In the genomic region with DNA sequence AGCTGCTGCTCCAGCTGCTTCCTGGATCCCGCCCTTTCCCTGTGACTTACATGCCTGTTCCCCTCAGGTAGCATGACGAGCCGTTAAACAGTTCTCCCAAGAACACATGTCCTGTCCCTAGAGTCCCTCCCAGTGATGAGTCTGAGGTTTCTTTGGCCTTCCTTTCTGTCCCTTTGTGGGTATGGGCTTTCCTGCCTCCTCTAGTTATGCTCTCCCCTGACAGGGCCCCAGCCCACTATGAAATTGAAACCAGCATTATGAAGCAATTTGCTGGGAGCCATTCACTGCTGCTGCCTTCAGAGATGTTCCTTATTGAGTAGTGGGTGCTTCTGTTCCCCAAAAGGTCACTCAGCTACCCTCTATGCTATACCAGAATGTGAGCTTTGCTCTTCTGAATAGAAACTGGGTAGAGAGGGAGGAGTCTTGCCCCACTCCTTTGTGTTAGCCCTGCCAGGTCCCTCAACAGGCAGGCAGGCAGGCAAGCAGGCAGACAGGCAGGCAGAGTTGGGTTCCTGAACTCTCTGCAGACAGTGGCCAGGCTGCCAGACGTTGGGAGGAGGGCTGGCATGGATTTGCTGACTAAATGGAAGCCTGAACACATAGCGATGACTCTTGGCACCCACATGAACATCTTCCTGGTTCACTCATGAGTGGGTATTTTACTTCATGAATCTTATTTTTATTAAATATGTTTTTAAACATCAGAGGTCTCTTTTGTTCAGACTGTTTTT, we compare ENCODE assay signal across 16 mouse cellular contexts. TPM values are rescaled to one million over a fixed set of nuclear protein-coding genes. Genes with fewer than 3 reads are reported as not detected.
DNase-seq lines count a peak whose midpoint lies in the region; ATAC-seq lines count a peak whose summit lies in the region.
"Had no signal": no experiment of that assay in that cellular context is flagged by ENCODE, and none has a peak within 500 bp of the region (broad histone marks: within the 10 kb centered on the region; RNA-seq: fewer than 3 reads in every experiment).

No protein-coding gene starts in this region.

- DNase-seq in limb, embryonic 10.5 days (ENCODE audit: low spot score), result no peak
- DNase-seq in liver, embryonic 11.5 days (ENCODE audit: low spot score), result no peak
- DNase-seq in thymus, postnatal 0 days (ENCODE audit: low spot score), result no peak
- DNase-seq in thymus, postnatal 25 days, result no peak
- DNase-seq: adrenal gland, adult 2 months; cerebellum, adult 9-11 months; gastrocnemius, adult 2 months; layer of hippocampus, adult 9-11 months; lung, postnatal 10 days had no signal

- H3K9me3 ChIP-seq in limb, embryonic 12.5 days, result no peaks in the 10 kb centered on the region
- no peaks in the 10 kb centered on the region for H3K9me3 ChIP-seq in limb, embryonic 10.5 days (replicated peaks)
- no peaks in the 10 kb centered on the region for H3K9me3 ChIP-seq in embryonic facial prominence, embryonic 12.5 days
- H3K9me3 ChIP-seq in liver, embryonic 11.5 days (ENCODE audit: control insufficient read depth, low read length), result no peaks in the 10 kb centered on the region
- H3K9me3 ChIP-seq: forebrain, embryonic 12.5 days had no signal

- peaks cover 57% of the 10 kb centered on the region for H3K36me3 ChIP-seq in limb, embryonic 12.5 days
- H3K36me3 ChIP-seq in limb, embryonic 10.5 days, result peaks cover 45% of the 10 kb centered on the region
- peaks cover 21% of the 10 kb centered on the region for H3K36me3 ChIP-seq in embryonic facial prominence, embryonic 12.5 days
- H3K36me3 ChIP-seq in liver, embryonic 11.5 days (ENCODE audit: control insufficient read depth, insufficient read depth, low read length), result peaks cover 4% of the 10 kb centered on the region; the same call in 1 of the 2 replicates

- H3K4me3 ChIP-seq in limb, embryonic 12.5 days (replicated peaks), result no peak overlapping the region
- H3K4me3 ChIP-seq in limb, embryonic 10.5 days, result no peak overlapping the region
- no peak overlapping the region for H3K4me3 ChIP-seq in embryonic facial prominence, embryonic 12.5 days
- H3K4me3 ChIP-seq in liver, embryonic 11.5 days (ENCODE audit: low read depth, low read length), result no peak overlapping the region
- H3K4me3 ChIP-seq: forebrain, embryonic 12.5 days; gastrocnemius, adult 2 months; myocyte had no signal

- ATAC-seq in limb, embryonic 12.5 days (ENCODE audit: insufficient number of reproducible peaks, insufficient read depth, low FRiP score, low TSS enrichment, low read depth), result no peak
- peak; percentile 48; the same call in 1 of the 2 replicates for ATAC-seq in embryonic facial prominence, embryonic 12.5 days (ENCODE audit: insufficient number of reproducible peaks, insufficient read depth, low FRiP score, low TSS enrichment)
- no peak for ATAC-seq in liver, embryonic 11.5 days (replicated peaks; ENCODE audit: low FRiP score)
- no peak for ATAC-seq in frontal cortex, adult (ENCODE audit: low TSS enrichment)
- ATAC-seq: inflammation-experienced regulatory T-cells, adult 6 months had no signal

- 64% methylated on average over 5 of the region's 5 CpGs for WGBS in limb, embryonic 12.5 days
- WGBS in limb, embryonic 10.5 days, result 81% methylated on average over 5 of the region's 5 CpGs
- 42% methylated on average over 5 of the region's 5 CpGs for WGBS in embryonic facial prominence, embryonic 12.5 days
- 61% methylated on average over 5 of the region's 5 CpGs for WGBS in liver, embryonic 11.5 days

- H3K4me2 ChIP-seq in limb, embryonic 12.5 days, result no peak overlapping the region
- no peak overlapping the region for H3K4me2 ChIP-seq in embryonic facial prominence, embryonic 12.5 days (replicated peaks)
- no peak overlapping the region for H3K4me2 ChIP-seq in liver, embryonic 11.5 days
- H3K4me2 ChIP-seq: forebrain, embryonic 12.5 days; midbrain, embryonic 11.5 days had no signal

- H3K27ac ChIP-seq in limb, embryonic 12.5 days, result 0 out of 2 replicates have a peak overlapping the region, but pooled peaks have one; percentile 23
- H3K27ac ChIP-seq in limb, embryonic 10.5 days, result no peak overlapping the region
- peak overlapping the region; percentile 75 for H3K27ac ChIP-seq in embryonic facial prominence, embryonic 12.5 days
- H3K27ac ChIP-seq in liver, embryonic 11.5 days (ENCODE audit: low read depth, low read length), result no peak overlapping the region; the same call in 1 of the 2 replicates
- H3K27ac ChIP-seq: forebrain, embryonic 12.5 days; gastrocnemius, adult 2 months had no signal

- no peaks in the 10 kb centered on the region for H3K27me3 ChIP-seq in limb, embryonic 12.5 days
- no peaks in the 10 kb centered on the region for H3K27me3 ChIP-seq in limb, embryonic 10.5 days (ENCODE audit: low read depth, poor library complexity, severe bottlenecking)
- H3K27me3 ChIP-seq in embryonic facial prominence, embryonic 12.5 days, result no peaks in the 10 kb centered on the region
- H3K27me3 ChIP-seq in liver, embryonic 11.5 days (replicated peaks; ENCODE audit: control insufficient read depth, insufficient read depth, low read length), result no peaks in the 10 kb centered on the region
- H3K27me3 ChIP-seq: forebrain, embryonic 12.5 days had no signal

- H3K9ac ChIP-seq in limb, embryonic 12.5 days (replicated peaks), result no peak overlapping the region
- H3K9ac ChIP-seq in embryonic facial prominence, embryonic 12.5 days, result no peak overlapping the region; the same call in 1 of the 2 replicates
- peak overlapping the region; percentile 12; the same call in 1 of the 2 replicates for H3K9ac ChIP-seq in liver, embryonic 11.5 days (ENCODE audit: low read depth, low read length)
- H3K9ac ChIP-seq: forebrain, embryonic 12.5 days had no signal

- H3K4me1 ChIP-seq in limb, embryonic 12.5 days (replicated peaks), result no peaks in the 10 kb centered on the region
- H3K4me1 ChIP-seq in limb, embryonic 10.5 days, result 0 out of 2 replicates have a peak, but pooled peaks cover 2% of the 10 kb centered on the region
- H3K4me1 ChIP-seq in embryonic facial prominence, embryonic 12.5 days, result peaks cover 10% of the 10 kb centered on the region
- 0 out of 2 replicates have a peak, but pooled peaks cover 2% of the 10 kb centered on the region for H3K4me1 ChIP-seq in liver, embryonic 11.5 days (replicated peaks; ENCODE audit: control insufficient read depth, insufficient read depth, low read length)
- H3K4me1 ChIP-seq: forebrain, embryonic 12.5 days had no signal

RNA-seq across cellular contexts. Expression of a gene that starts 12.1 kb away (rescaled TPM):
- 38.9 and 43.3 TPM in 2 replicates for polyA plus RNA-seq in limb, embryonic 12.5 days (2016; fragmentation: Nextera tagmentation; extraction: Ambion mirVana)
- polyA plus RNA-seq in limb, embryonic 10.5 days (2016; fragmentation: Nextera tagmentation; extraction: Ambion mirVana), result 52.2 and 55.5 TPM in 2 replicates
- polyA plus RNA-seq in embryonic facial prominence, embryonic 12.5 days (2016; fragmentation: Nextera tagmentation; extraction: Ambion mirVana), result 38.7 and 40.3 TPM in 2 replicates
- polyA plus RNA-seq in liver, embryonic 11.5 days (2014; fragmentation: Nextera tagmentation; extraction: Ambion mirVana), result 32.6 and 33.3 TPM in 2 replicates
- 24.6 and 25.7 TPM in 2 replicates for polyA plus RNA-seq in thymus, postnatal 0 days (2015; fragmentation: Nextera tagmentation; extraction: Ambion mirVana)

RNA-seq across cellular contexts. Expression of a gene that starts 12.3 kb away (rescaled TPM):
- 17.0 and 18.0 TPM in 2 replicates for polyA plus RNA-seq in limb, embryonic 12.5 days (2016; fragmentation: Nextera tagmentation; extraction: Ambion mirVana)
- 14.0 and 16.3 TPM in 2 replicates for polyA plus RNA-seq in limb, embryonic 10.5 days (2016; fragmentation: Nextera tagmentation; extraction: Ambion mirVana)
- 15.1 and 16.5 TPM in 2 replicates for polyA plus RNA-seq in embryonic facial prominence, embryonic 12.5 days (2016; fragmentation: Nextera tagmentation; extraction: Ambion mirVana)
- 14.9 and 18.5 TPM in 2 replicates for polyA plus RNA-seq in liver, embryonic 11.5 days (2014; fragmentation: Nextera tagmentation; extraction: Ambion mirVana)
- 31.9 and 33.2 TPM in 2 replicates for polyA plus RNA-seq in thymus, postnatal 0 days (2015; fragmentation: Nextera tagmentation; extraction: Ambion mirVana)

RNA-seq across cellular contexts. Expression of a gene that starts 15.8 kb away (rescaled TPM):
- polyA plus RNA-seq in limb, embryonic 12.5 days (2016; fragmentation: Nextera tagmentation; extraction: Ambion mirVana), result 467 and 486 TPM in 2 replicates
- 443 and 508 TPM in 2 replicates for polyA plus RNA-seq in limb, embryonic 10.5 days (2016; fragmentation: Nextera tagmentation; extraction: Ambion mirVana)
- polyA plus RNA-seq in embryonic facial prominence, embryonic 12.5 days (2016; fragmentation: Nextera tagmentation; extraction: Ambion mirVana), result 433 and 434 TPM in 2 replicates
- 311 and 347 TPM in 2 replicates for polyA plus RNA-seq in liver, embryonic 11.5 days (2014; fragmentation: Nextera tagmentation; extraction: Ambion mirVana)
- 148 and 156 TPM in 2 replicates for polyA plus RNA-seq in thymus, postnatal 0 days (2015; fragmentation: Nextera tagmentation; extraction: Ambion mirVana)

RNA-seq across cellular contexts. Expression of a gene that starts 16.2 kb away (rescaled TPM):
- 17.4 and 18.2 TPM in 2 replicates for polyA plus RNA-seq in limb, embryonic 12.5 days (2016; fragmentation: Nextera tagmentation; extraction: Ambion mirVana)
- polyA plus RNA-seq in limb, embryonic 10.5 days (2016; fragmentation: Nextera tagmentation; extraction: Ambion mirVana), result 19.7 and 22.8 TPM in 2 replicates
- 19.3 and 19.6 TPM in 2 replicates for polyA plus RNA-seq in embryonic facial prominence, embryonic 12.5 days (2016; fragmentation: Nextera tagmentation; extraction: Ambion mirVana)
- 16.1 and 16.2 TPM in 2 replicates for polyA plus RNA-seq in liver, embryonic 11.5 days (2014; fragmentation: Nextera tagmentation; extraction: Ambion mirVana)
- polyA plus RNA-seq in thymus, postnatal 0 days (2015; fragmentation: Nextera tagmentation; extraction: Ambion mirVana), result 12.4 and 13.7 TPM in 2 replicates

RNA-seq across cellular contexts. Expression of a gene that starts 33.3 kb away (rescaled TPM):
- polyA plus RNA-seq in limb, embryonic 12.5 days (2016; fragmentation: Nextera tagmentation; extraction: Ambion mirVana), result 63.1 and 69.0 TPM in 2 replicates
- polyA plus RNA-seq in limb, embryonic 10.5 days (2016; fragmentation: Nextera tagmentation; extraction: Ambion mirVana), result 60.0 and 62.2 TPM in 2 replicates
- polyA plus RNA-seq in embryonic facial prominence, embryonic 12.5 days (2016; fragmentation: Nextera tagmentation; extraction: Ambion mirVana), result 61.7 and 62.5 TPM in 2 replicates
- 33.7 and 35.9 TPM in 2 replicates for polyA plus RNA-seq in liver, embryonic 11.5 days (2014; fragmentation: Nextera tagmentation; extraction: Ambion mirVana)
- polyA plus RNA-seq in thymus, postnatal 0 days (2015; fragmentation: Nextera tagmentation; extraction: Ambion mirVana), result 27.3 and 30.0 TPM in 2 replicates

Comparison
In these comparisons a context has a peak if more than half of its experiments do, and no peak if none do; other contexts are left out.
1. H3K27ac ChIP-seq: peak in limb, embryonic 12.5 days (single experiment) and embryonic facial prominence, embryonic 12.5 days (single experiment); none in limb, embryonic 10.5 days (single experiment) and liver, embryonic 11.5 days (single experiment).